Mouse (Mus musculus) B cell, adult 2 months (primary cell): ENCODE data around the gene Bahcc1.
A peak's percentile ranks its signal among the peaks of the same experiment; 100 is the strongest.

Source experiments
- DNase-seq, 2 experiments: peaks; one replicate each; pipeline ENCODE4 v3.0.0; 2022

Bahcc1 gene

DNA sequence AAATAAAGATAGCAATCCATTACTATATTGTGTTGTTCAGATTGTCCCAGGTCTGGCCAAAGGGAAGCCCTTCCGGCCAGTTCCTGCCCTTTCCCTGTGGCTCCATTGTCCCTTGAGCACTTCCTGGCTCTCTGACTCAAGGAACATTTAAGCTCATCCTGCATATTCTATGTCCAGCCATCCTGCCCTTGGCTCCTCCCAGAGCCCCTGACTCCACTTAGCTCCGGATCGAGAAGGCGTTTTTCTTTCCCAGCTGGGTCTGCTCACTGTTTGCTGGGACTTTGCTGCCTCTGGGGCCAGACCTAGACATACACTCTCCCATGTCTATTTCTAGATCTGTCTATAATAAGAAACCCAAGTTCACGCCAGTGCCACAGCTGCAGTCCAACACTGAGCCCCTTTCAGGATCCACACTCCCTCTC lies 26.1 kb upstream of the Bahcc1 start:
- no peak for DNase-seq

DNA sequence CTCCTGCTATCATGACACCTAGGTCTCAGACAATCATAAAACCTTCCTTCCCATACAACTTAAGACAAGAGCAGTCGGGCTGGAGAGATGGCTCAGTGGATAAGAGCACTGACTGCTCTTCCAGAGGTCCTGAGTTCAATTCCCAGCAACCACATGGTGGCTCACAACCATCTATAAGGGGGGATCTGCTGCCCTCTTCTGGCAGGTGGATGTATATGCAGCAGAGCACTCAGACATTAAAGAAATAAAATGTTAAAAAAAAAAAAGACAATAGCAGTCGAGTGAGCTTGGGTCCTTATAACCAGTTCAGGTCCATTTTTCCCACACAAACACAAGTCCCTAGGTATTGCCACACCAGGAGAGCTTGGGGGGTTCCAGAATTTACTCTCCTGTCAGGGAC lies 23.9 kb upstream of the Bahcc1 start:
- peak; percentile 57 to 59 for DNase-seq

DNA sequence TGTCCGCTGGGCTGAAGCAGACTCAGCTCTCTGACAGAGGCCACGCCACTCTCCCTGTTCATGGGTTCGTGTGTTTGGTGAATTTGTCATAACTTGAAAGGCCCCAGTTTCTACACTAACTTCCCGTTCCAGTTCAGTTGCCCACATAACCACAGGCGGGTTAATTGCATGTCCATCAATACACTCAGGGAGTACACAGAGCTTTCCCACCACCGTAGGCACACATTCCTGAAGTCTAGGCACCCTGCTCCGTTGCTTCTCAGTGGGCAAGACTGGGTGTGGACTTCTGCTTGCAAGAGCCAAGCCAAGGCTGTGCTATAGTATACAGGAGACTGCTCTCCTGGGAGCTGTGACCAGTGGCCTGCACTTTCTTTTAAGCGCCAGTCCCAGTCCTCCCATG lies 23.3 kb upstream of the Bahcc1 start:
- no peak for DNase-seq

DNA sequence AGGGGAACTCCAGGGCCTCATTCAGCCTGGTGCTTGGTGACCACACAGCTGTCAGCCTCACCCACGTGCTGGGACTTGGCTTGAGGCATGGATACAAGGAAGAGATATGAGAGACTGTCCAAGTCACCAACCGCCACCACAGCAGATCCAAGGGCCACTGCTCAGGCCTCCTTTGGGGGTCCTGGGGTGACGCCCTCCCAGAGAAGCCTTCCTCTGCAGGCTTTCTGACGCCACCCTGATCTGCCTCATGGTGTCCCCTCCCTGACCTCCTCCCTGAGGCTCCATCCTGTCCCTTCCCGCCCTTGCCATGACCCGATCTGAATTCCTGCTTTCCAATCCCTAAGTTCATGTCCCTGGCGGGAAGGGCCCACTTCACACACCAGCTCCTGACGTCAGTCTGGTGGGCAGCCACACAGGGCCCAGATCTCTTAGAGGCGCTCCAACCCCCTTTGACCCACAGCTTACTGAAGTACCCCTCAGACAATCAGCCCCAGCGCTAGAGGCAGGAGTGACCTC lies 17.0 kb upstream of the Bahcc1 start:
- DNase-seq = no peak

DNA sequence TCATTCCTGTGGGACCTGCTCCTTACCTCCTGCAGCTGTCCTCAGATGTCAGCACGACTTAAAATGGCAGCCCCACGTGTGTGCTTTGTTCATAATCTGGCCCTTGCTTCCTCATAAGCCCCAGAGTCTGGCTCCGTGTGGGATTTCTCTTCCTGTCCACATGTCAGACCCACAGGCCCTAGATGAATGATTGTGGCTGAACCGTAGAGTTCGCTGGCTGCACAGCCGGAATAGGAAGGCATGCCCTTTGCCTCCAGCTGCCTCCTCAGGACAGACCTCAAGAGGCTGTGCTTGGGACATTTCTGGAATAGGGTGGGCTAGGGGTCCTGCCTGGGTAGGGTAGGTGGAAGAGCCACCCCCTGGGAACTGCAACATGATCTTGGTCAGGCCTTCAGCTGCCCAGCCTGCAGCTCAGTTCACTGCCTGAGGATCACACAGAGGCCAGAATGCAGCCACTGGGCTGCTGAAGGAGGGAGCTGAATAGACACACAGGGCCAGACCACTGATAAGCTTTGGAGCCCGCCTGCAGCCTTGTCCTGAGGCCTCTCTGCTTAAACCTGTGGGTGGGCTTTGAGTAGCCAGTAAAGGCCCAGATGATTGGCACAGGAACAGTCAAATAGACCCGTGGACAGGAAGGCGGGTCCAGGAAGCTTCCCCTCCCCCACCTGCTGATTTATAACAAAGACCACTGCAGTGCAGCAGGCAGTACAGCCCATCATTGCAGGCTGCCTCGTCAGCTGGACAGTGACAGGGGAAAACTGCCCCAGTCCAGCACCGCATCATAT lies 16.0 kb upstream of the Bahcc1 start:
- no peak for DNase-seq

DNA sequence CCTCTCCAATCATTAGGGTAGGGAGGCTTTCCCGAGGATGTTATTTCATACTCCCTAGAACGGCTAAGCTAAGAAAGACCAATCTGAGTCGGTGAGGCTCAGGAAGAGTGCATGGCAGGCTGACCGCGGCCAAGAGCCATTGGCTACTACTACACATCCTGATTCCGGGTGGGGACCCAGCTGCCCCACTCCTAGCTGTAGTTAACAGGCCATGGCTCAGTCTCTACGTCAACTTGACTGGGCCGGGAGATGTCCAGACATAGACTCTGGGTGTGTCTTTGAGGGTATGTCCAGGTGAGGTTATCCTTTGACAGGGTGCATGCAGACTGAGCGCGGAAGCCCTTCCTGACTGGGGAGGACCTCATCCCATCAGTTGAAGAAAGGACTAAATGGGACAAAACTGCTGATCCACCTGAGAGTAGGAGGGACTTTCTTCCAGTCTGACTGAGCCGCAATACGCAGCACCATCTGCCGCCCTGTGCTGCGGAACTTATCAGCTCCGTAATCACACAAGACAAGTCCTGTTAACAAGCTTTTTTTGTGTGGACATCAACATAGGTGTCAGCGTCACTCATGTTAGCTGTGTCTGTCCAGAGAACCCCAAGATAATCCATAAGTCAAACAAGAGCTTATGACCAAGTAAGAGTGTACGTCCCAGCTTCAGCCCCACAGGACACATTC lies 14.4 kb upstream of the Bahcc1 start:
- no peak for DNase-seq

DNA sequence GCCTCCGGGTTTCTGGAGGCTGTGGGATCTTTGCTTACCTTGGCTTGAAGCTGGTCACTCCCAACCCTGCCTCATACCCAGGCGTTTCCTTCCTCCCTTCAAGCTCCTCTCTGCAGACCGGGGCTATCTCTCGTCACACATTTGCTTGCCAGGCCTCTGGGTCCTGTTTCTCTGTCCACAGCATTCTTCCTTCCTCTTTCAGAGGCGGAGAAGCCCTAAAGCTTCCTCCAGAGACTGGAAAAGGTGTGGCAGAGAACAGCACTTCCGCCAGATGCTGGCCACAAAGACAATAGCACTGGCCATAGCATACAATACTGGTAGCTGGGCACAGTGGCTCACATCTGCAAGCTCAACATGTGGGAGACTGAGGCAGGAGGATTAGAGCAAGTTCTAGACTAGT lies 13.8 kb upstream of the Bahcc1 start:
- DNase-seq = no peak

DNA sequence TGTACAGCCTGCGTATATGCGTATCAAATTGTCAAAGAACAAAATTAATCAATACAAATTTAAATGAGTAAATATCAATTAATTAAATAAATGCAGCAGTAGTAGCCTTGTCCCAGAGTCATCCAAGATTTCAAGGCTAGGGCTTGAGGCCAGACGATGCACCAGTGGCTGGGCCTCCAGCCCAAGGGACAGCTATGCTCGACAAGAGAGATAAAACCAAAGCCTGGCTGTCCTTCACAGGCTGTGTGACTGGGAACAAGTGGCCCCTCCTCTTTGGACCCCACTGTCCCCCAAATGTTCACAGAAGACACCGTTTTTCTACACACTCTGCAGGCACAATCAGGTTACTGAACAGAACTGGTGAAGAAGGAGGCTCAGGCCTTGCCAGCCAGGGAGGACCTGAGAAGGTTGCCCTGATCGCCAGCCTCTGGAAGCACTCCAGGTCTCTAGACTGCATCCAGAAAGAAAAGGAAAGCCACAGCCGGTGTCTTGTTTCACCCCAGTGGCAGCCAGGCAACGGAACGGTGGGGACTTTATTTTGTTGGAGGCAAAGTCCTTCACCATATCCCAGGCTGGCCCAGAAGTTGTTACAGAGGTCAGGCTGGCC lies 12.7 kb upstream of the Bahcc1 start:
- no peak for DNase-seq

DNA sequence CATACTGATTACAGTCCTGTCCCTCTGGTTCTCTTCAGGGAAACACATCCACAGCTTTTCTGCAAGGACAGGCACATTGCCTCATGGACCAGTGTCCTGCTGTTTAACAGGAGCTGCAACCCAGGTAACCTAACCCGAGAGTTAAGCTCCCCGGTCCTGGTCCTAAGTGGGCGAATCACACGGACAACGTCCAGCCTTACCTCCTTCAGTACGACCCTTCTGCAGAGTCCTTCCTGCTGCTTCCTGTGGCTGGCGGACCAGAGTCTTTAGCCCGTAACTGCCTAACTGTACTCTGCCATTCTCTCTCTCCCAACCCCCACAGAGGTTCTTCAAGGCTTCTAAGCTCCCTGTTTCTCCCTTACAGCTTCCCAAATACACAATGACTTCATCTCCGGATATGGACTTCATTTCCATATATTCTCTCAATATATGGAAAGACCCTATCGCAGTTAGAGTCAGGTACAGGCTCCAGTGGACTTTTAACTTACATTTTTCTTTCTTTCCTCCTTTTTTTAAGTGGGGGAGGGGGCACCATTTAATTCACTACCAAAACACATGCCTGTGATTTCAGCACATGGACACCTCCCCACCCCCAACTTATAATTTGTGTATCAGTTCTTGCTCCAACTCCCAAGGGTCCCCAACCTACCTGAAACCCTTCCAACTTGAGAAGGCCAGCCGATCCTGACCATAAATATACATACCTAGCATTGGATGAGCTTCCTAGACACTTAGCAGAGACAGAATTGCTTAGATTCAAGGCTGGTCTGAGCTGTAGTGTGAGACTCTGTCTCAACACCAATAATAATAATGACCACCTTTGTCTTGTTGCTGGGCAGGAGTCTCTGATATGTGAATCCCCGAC lies 11.6 kb upstream of the Bahcc1 start:
- no peak for DNase-seq

DNA sequence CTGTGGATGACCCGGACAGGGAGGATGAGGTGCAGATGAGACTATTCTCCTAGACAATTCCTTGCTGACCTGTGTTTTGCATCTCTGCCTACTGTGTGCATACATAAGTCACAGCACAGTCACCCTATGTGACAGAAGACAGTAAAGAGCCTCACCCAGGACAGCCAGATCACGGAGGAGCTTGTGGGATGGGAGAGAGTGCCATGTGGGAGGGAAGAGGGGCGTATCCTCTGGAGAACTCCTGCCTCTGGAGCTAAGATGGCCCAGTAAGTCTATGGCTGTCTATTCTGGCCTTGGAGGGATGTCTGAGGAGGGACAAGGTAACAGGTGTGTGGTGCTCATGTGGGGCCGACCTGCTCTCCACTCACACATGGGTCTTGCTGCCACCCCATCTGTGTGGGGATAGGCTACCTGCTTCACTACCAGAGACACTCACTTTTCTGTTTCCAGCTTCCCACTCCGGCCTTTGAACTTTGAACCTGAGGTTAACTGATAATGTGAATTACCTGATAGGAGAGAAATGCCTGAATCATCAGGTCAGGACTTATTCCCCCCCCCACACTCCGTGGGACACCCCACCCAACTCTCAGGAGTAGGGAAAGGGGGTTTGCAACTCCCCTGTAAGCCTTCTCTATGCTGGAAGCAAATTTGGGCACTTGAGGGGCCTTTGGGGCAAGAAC lies 10.2 kb upstream of the Bahcc1 start:
- no peak for DNase-seq

DNA sequence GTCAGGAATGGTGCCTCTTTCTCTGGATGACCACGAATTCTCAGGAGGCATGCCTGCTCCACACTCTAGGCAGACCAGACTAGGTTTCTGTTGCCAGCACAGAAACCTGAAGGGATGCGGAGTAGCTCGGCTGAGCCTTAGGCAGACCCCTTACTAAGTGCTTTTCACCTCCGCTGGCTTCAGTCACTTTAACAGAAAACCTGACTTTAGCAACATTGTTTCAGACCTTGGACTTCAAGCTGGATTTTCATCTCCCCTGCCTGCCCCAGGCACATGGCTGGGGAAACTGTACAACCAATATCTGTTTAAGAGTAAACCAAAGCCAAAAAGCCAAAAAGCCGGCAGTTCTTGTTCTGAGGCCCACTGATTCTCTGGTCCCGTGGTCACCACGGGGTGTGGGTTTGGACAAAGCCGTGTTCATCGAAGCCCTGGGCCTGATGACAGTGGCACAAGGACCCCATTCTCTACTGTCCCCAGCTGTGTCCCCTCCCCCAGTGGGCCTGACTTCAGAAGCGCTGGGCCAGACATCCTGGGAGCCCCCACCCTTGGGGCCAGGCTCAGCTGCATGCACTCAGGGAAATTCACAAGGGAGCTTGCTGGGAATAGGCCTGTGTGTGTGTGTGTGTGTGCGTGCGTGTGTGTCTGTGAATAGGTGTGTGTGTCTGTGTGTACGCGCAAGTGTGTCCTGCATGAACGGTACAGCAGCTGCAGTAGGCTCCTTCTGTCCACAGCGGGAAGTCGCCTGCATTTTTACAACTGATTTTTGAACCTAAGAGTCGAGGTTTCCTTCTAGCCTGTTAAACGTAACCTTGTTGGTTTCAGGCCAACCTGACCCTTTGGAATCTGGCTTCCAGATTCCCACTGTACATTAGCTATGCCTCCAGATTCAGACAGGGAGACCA lies 8.9 kb upstream of the Bahcc1 start:
- DNase-seq = no peak

DNA sequence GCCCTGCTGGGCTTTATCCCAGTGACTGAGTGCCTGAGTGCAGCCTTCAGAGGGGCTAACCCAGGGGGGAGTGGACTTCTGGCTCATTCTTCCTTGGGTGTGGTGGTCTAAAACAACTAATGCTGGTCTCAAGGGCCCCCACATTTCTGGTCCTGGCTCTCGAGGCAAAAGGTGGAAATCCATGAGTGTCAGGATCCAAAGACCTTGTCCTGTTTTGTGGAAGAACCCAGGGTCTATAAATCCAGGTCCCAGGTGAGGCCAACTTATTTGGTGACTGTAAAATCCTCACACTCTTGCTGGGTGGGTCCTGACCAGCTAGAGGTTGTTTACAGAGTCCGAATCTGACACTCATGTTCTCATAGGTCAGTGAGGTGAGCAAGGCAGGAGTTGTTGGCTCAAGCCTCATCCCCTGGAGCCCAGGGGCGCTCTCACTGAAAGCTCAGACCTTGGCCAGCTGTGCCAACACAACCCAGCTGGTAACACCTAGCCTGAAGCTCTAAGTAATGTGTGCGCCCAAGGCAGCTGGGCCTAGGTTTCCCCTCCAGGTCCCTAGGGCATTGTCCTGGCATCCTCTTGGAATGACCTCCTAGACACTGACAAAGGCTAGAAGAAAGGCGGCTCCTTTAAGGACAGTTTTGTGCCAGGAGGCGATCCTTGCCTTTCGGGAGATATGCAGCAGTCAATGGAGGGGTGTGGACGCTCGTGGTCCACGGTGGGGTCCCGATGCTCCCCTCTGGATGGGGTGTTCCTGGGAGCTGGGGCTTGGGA lies 8.1 kb upstream of the Bahcc1 start:
- DNase-seq = no peak

DNA sequence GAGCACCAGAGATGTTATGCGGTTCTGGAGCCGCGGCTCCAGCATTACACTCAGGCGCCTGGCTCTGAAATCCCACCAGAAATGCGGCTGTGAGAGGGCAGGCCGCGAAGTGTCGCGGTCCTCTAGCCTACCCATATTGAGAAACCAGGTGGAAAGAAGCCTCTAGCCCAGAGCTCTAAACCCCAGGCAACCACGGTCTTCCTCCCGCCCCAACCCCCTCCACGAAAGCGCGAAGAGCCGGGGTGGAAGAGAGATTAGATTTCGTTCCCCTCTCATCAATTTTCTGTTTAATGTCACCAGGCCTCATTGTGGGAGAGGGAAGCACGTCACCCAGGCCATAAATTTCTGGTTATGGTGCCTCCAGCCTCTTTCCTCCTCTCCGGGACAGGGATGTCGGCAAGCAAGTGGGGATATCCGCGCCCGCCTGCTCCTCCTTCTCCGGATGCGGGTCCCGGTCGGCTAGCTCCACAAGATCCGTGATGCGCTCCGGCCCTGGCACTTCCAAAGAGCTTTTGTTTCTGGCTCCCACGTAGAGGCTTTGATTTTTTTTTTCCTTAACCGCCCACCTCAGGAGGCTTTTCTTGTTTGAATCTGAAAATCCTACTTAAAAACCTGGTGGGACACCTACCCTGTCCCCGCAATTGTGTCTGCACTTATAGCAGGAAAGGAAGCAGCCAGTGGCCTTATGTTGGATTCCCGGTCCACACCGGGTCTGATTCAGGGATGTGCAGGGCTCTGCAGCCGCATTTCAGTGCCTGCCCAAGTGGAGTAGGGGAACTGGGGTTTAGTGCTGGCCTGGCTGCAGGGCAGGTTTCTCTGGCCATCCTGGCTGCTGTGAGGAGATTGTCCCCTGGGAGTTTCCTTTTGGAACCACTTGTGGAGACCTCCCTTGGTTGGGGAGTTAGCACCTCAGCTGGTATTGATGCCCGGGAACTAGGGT lies 7.2 kb upstream of the Bahcc1 start:
- DNase-seq = no peak

DNA sequence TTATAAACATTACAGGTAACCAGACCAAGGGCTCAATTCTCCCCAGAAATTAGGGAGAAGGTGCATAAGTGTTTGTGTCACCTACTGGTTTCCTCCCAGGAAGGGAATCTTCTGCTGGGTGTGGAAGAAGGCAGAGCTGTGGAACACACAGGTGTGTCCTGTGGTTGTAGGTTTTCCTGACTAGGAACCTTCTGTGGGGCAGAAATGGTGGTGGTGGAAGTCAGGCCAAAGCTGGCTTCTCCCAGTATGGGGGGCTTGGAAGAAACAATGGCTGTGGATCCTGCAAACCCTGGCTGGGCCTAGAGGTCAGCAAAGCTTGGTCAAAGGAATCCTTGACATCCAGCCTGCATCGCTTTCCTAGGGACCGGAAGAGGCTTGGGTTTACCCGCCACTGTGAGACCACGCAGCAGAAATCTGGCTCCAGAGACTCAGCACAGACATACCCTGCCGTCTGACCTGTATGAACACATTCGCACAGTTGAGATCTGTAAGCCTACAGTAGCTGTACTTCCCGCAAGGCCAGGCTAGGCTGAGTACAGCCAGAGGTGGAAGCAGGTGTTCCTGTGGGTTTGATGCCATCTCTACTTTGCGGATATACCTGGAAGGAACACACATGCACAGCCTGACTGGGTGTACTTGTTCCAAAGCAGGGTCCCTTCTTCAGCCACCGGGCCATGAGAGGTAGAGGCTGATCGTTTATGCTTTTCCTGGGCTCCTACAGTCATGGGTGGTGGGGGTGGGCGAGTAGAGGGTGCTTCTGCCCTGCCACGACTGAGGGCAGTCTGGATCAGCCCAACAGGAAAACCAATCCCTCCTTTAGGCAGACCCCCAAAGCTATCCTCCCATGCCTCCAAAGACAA lies 6.1 kb upstream of the Bahcc1 start:
- no peak for DNase-seq

DNA sequence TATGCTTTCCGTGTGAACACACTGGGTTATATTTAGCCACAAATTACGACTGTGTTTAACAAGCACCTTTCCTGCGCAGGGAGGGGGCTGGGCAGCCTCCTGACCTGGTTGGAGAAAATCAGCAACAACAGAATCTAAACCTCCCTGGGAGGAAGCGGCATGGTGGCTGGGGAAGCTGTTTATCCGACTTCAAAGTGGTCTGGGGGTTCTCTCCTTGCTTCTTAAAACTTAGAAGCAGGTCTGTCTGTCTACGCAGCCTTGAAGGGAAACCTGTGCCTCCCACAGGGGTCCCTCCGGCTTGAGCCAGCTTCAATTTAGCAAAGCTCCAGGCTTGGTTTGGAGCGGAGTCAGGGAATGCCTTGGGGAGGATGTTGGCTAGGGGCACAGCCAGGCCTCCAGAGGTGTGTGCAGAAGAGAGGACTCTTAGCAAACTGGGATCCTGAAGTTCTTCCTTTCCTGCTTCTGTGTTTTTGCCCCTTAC lies 5.1 kb upstream of the Bahcc1 start:
- no peak for DNase-seq

DNA sequence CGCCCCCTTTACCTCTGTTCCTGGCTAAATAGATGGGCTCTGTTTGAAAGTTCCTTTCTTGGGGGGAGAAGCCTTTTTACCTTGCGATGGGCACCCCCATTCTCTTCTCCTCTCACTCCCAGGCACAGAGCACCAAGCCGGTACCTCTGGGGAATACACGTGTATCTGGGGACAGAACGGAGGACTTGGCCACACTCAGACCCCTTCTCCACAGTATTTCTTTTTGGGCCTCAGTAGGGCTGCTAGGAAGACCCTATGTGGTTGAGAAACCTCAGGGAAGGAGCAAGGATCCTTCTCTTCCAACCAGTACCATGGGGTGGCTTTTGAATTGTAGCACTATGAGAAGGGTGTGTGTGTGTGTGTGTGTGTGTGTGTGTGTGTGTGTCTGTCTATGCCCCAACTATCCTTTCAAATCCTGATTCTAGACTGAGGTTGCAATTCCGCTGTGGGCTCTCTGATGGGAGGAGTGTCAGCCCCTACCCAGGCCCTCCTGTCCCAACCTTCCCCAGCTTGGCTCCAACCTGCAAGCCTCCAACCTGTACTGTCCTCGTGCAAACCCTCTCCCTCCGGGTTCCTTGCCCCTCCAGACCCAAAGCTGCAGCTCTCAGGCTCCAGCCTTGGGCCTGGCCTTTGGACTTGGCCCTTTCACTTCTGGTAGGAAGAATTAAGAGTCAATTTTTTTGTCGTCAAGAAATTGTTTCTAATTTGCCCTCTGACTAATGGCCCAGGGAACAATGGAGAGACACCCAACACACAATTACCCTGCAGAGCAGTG lies 4.4 kb upstream of the Bahcc1 start:
- DNase-seq = no peak

DNA sequence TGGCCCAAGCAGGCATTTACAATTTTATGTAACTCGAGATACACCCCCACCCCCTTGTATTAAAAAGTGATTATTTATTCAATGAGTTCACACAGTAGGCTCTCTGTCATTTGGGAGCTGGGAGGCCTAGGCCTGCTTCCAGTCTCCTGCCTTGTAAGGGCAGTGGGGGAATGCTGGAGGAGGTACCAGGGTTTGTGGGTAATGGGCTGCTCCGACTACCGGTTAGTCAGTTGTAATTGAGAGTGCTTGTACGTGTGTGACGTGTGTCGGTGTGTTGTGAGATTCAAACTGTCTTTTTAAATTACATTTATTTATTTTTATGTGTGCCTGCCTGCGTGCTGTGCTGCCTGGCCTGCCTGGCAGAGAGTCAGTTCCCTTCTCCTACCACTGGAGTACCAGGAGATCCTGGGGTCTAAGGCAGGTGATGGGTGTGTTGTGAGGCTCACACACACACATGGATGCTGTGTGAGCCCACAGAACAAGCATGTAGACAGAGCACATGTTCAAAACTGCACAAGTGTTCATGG lies 3.8 kb upstream of the Bahcc1 start:
- no peak for DNase-seq
